Mouse (Mus musculus) kidney, postnatal 10 days (tissue): Measurements from ENCODE around the gene Rpl32.
A peak's percentile ranks its signal among the peaks of the same experiment; 100 is the strongest.

Experiments
- DNase-seq: peaks from one replicate; pipeline ENCODE4 v3.0.0; 2021; ENCODE audit warnings: mixed read lengths

The Rpl32 gene

GRCm38 (mm10) chr6:115808488-115809231, at the start of gene Rpl32:
Gene Rpl32 (minus strand): TSS chr6:115808747.
- DNase-seq = peak; percentile 92

DNA sequence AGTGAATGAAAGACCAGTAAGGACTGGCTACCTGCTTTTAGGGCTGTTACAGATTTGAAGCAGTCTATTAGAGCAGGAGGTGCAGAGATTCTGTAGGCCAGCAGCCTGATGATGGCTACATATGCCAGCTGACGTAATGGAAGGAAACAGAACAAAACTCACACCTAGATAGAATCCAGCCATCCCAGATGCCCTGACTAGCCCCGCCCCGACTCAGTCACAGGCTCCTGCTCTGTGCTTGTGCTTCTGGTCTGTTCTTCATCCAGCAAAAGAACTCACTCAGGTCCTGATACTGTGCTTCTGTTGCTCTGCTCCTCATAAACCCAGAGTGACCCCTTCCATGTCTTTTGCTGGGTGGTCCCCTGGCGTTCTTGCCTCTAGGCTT, 47.8 kb upstream of the Rpl32 start:
- DNase-seq = no peak

GRCm38 (mm10) chr6:115855733-115856360, 47.3 kb upstream of the Rpl32 start:
- no peak for DNase-seq

- no peak for DNase-seq
Observed at GRCm38 (mm10) chr6:115854432-115854831, 45.9 kb upstream of the Rpl32 start.

DNA sequence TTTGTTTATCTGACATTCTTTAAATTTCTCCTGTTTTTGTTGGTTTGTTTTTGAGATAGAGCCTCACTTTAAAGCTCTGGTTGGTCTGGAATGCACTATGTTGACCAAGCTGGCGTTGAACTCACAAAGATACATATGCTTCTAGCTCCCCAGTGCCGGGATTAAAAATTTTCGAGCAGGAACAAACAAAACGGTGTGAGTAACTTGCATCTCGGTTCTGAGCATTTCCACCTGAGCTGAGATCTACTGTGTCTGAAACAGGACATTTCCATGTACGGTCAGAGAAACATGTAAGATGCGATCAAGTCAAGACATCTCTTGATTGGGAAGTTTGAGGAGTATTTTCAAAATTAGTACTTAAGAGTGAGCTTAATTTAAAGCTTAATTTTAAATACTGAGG, 45.4 kb upstream of the Rpl32 start:
- DNase-seq = no peak

DNA sequence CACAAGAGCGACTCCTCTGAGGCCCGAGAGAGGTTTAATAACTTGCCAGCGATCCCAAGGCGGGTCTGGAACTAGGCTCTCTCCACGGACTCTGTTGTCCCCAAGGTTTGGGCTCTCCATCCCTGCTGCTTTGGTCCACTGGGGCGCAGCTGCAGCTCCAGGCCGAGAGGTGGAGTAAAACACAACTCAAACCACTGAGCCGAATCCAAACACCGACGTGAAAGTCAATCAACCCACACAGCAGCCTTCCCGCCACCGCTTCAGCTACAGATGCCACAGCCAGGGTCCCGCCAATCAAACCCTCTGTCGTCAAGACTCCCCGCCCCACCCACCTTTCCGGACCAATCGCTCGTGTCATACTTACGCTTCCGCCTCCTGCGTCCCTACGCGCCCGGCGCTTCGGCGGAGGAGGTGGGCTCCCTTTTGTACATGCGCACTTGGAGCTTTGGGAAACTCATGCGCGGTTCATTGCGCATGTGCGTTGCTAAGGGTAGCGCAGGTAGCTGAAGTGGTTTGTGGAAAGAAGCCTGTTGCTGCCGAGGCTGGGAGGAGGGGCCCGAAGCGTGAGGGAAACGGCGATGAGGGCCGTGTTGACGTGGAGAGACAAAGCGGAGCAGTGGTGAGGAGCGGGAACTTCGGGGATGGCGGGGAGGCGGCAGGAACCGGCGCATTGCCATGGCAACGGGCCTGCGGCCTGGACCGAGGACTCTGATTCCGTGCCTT, 44.7 kb upstream of the Rpl32 start, which contains the start of the genes Mbd4 and Ift122:
Mbd4 (minus strand) TSS at position 281 of the 723 bp plus-strand sequence.
Ift122 (plus strand) TSS at position 380 of the 723 bp plus-strand sequence.
- DNase-seq = peak; percentile 99

- no peak for DNase-seq
Observed at GRCm38 (mm10) chr6:115852446-115853090, 44.0 kb upstream of the Rpl32 start.

DNA sequence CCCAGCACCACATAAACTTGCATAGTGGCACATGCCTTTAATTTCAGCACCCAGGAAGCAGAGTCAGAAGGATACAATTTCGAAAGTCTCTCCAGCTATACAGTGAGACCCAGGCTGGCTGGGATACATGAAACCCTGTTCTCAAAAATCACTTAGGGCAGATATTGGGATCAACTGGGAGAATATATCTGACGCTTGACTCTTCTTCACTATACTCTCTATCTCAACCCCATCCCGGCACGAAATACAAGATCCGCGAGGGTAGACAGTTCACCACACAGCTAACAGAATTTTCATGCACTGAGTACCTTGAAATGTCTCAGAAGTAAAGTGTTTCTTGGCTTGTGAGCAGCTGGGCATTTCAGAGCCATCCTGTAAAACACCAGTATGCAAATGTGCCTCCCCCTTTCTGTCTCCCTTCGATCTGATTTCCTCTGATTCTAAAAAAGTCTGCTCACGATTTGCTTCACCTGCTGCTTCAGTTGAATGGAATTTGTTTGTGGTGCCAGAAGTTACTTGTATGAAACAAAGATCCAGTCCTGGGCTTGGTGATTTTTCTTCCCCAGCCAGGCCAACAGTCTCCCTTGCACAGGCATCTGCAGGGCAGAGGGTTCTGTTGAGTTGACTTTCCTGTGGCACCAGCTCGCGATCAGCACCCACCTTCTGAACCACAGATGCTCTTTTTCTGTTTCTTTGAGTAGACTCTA, 40.2 kb upstream of the Rpl32 start:
- no peak for DNase-seq

DNA sequence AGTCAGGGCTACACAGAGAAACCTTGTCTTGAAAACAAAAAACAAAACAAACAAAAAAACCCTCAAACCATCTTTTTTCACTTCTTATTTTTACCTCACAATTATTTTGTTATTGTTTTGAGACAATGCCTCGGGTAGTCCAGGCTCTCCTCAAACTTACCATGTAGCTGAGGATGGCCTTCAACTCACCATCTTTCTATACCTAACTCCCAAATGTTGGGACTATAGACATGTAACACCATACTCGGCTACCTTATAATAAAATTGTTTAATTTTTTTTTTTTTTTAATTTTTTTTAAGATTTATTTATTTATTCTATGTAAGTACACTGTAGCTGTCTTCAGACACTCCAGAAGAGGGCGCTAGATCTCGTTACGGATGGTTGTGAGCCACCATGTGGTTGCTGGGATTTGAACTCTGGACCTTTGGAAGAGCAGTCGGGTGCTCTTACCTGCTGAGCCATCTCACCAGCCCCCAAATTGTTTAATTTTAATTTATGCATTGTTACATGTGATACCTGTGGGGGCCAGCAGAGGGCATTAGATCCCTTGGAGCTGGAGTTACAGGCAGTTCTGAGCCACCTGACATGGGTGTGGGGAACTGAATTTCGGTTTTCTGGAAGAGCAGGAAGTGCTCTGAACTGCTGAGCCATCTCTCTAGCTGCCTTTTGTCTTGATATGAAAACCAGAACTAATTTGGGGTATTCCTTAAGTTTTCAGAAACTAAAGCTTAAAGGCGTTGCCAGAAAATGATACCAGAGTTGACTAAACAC, 38.3 kb upstream of the Rpl32 start:
- DNase-seq = peak; percentile 81

GRCm38 (mm10) chr6:115845006-115845405, 36.5 kb upstream of the Rpl32 start:
- DNase-seq = no peak

- DNase-seq = no peak
Observed at GRCm38 (mm10) chr6:115838745-115839144, 30.2 kb upstream of the Rpl32 start.

DNA sequence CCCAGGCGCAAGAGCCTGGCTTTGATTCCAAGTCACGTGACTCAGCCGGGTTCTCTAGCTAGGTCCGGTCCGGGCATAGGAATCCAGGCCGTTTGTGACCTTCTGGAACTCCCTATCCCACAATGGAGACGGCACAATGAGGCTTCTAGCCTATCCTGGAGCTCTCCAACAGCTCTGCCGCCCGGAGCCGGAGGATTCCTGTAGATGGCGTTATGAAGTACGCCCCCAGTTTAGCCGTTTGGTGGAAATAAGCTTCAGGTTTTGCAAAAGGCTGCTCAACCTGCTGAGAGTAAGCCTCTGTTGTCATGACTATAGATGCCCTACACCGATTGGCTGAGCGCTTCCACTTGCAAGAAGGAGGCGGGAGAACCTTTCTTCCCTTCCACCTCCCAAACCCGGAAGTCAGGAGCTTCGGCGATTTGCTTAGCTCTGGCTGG, 29.6 kb upstream of the Rpl32 start, which contains the start of gene Efcab12:
Efcab12 (minus strand) TSS at position 252 of the 437 bp plus-strand sequence.
- DNase-seq = peak; percentile 79

DNA sequence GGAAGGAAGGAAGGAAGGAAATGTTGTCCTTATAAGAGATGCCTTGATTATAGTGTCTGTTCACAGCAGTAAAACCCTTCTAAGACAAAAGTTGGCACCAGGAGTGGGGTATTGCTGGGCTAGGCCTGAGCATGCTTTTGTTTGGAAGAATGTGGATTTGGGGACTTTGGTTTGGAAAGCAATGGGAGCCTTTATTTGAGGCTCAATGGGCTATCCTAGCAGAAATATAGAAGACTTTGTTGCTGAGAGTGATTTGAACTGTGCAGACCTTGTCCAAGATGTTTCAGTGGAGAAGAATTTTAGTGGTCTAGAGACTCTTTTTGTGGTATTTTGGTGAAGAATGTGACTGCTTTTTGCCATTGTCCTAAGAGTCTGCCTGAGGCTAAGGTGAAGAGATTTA, 25.3 kb upstream of the Rpl32 start:
- no peak for DNase-seq

DNA sequence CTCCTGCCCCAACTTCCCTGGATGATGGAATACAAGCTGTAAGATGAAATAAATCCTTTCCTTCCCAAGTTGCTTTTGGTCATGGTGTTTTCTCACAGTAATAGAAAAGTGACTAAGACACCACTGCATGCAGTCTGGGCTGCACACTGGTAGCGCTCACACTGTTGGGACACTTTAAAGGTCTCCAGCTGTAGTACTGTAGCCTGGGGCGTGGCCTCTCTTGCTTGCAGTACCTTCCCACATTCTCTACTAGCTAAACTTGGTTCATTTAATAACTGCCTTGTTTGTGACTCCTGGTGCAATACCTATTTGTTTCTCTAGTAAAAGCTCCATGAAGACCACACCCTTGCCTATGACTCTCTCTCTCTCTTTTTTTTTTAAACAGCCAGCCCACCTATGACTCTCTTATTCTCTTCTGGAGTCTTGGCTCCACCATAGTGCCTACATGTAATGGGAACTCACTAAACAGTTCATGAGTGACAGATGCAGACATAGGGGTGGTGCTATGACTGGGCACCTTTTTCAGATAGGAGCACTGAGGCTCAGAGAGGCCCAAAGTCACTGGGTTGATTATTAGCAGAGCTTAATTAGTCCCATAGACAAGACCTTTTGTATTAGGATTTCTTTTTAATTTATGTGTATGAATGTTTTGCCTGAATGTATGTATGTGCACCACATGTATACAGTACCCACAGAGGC, 23.8 kb upstream of the Rpl32 start:
- DNase-seq = no peak

GRCm38 (mm10) chr6:115830779-115831601, 22.4 kb upstream of the Rpl32 start:
- DNase-seq = no peak

DNA sequence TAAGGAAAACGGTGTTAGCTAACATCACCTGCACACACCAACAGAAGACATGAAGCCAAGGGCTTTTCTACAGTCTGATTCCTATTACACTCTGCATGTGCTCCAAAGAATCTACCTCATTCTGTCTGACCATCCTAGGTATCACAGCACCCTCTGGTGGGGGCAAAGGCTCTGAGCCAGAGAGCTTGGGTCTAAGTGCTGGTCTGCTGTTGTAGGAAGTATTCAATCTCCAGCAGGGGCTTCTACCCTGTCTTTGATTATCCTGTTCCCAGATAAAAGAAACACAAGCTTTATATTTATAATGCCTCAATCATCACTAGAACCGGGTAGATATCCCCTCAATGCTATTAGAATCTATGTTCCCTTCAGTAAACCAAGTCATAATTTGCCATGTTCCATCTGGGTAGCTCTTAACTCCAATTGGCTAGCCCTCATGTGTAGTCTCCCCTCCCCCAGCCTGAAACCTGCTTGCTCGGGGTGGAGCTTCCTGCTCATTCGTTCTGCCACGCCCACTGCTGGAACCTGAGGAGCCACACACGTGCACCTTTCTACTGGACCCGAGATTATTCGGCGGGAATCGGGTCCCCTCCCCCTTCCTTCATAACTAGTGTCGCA, 15.4 kb upstream of the Rpl32 start:
- DNase-seq = peak; percentile 76

DNA sequence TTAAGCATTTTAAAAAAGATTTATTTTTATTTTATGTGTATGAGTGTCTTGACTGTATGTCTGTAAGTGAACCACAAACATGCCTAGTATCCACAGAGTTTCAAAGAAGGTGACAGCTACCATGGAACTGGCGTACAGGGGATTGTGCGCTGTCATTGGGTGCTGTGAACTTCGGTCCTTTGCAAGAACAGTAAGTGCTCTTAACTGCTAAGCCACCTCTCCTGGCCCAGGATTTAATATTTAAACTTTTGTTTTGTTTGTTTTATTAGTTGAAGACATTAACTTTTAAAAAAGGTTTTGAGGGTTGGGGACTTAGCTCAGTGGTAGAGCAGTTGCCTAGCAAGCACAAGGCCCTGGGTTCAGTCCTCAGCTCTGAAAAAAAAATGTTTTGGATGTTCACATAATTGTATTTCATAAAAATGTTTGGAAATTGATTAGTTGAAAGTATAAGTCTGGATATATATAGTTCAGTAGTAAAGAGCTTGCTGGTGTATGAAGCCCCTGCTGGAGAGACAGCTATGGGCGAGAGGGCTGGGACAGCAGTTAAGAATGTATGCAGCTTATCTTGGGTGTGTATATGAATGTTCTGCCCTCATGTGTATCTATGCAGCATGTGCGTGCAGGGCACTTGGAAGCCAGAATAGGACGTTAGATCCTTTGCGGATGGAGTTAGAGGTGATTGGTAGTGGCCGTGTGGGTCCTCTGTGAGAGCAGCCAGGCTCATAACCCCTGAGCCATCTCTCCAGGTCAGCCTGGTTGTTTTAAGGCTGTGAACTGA, 12.9 kb upstream of the Rpl32 start:
- DNase-seq = no peak

GRCm38 (mm10) chr6:115818129-115818528, 9.6 kb upstream of the Rpl32 start:
- no peak for DNase-seq

DNA sequence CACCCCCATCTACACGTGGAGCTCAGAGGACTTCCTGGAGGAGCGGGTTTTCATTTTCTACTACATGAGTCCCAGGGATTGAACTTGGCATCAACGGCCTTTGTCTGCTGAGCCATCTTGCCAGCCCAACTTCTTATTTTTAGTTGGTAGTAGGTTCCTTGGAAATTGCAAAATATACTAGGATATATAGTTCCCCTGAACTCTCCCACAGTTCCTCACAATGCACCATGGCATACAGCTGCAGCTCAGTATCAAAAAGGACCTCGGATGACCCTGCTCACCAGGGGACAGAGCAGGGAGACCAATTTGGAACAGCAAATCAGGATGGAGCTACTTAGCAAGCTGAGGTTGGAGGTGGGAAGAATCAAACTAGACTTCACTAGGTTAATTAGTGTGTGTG, 6.5 kb upstream of the Rpl32 start:
- no peak for DNase-seq
